Mouse (Mus musculus) gastrocnemius, adult 8-10 months (tissue): ENCODE measurements around the gene Ppp4r1. TPM values are rescaled to one million over a fixed set of nuclear protein-coding genes. Genes with fewer than 3 reads are reported as not detected.
A peak's percentile ranks its signal among the peaks of the same experiment; 100 is the strongest.

ENCODE experiments used
- DNase-seq, 2 experiments: peaks; one replicate each; pipeline ENCODE4 v3.0.0; 2022; ENCODE audit warnings: low spot score in 2 of 2
- total RNA-seq, 4 experiments: library from RNA; stranded (reverse); gene quantifications; 2 replicates each; pipeline ENCODE4 v1.2.4; 2022

The Ppp4r1 gene
- total RNA-seq, 4 experiments from 2014 or later, result 19.7 to 25.4 (median 22.0) TPM

GRCm38 (mm10) chr17:65802026-65802425 lies 19.7 kb downstream of the Ppp4r1 start:
- no peak for DNase-seq

DNA sequence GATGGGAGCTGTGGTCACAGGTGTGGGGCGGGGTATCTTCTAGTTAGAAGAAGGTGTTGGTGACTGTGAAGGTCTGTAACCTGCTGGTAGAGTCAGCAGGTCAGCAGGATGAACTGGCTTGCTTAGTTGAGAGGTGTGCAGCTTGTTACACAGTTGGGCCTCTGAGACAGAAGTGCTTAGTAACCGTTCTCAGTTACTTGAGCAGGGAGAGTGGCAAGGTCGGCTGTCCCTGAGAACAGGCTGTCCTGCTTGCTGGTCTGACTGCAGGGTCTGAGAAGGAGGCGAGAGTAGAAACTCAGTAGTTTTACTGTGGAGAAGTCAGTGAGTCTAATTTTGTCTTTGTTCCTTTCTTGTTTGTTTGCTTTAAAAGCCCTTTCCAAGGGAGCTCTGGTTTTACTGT lies 23.6 kb downstream of the Ppp4r1 start:
- peak; percentile 13 to 16 for DNase-seq

DNA sequence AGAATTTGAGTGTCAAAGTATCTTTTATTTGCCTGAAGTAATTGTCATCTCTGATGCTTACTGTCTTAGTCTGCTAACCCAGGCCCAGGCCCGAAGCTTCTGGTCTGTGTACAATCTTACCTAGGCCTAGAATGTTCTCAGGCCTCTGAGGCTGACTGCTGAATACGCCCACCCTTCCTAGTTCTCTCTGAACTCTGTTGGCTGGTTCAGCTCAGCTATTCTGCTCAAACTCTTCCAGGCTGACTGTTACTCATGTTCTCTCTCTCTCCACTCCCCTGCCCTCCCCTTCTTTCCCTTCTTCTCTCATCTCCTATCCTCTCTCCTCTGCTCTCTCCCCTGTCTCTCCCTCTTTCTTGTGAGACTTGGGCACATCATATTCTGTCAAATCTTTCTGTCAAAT lies 24.0 kb downstream of the Ppp4r1 start:
- DNase-seq, result no peak

GRCm38 (mm10) chr17:65811032-65811431 lies 28.7 kb downstream of the Ppp4r1 start:
- no peak for DNase-seq

DNA sequence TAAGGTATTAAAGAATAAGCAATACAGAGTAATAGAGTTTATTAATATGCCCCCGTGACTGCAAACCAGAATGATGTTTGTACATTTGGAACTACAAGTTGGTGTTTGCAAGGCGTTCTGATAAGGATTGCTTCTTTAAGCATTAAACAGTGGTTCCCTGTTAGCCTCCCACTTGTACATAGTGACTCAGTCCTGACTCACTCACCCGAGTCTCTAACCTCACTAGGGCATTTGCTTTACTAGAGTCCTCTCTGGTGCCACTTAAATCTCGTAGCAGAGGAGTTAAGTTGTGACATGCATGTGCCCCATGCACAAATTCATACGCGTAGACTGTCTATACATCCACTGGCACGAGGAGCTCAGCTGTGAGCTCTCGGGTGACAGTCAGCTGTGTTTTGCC lies 31.4 kb downstream of the Ppp4r1 start:
- no peak for DNase-seq

DNA sequence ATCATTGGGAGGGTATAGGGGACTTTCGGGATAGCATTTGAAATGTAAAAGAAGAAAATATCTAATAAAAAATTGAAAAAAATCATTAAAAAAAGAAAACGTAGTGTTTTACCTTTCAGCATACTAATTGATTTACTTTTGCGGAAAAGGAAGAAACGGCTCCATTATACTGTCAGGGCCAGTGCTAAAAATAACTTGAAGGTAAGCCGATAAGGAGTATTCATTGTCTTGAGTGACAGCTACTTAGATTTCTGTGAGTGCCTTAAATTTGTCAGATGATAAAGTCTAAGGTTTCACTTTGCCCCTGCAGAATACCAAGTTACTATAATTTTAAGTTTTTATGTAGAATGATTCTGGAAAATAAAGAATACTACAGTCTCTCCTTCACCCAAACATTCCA lies 37.8 kb downstream of the Ppp4r1 start:
- DNase-seq, result no peak

GRCm38 (mm10) chr17:65822423-65822822 lies 40.0 kb downstream of the Ppp4r1 start:
- no peak for DNase-seq

DNA sequence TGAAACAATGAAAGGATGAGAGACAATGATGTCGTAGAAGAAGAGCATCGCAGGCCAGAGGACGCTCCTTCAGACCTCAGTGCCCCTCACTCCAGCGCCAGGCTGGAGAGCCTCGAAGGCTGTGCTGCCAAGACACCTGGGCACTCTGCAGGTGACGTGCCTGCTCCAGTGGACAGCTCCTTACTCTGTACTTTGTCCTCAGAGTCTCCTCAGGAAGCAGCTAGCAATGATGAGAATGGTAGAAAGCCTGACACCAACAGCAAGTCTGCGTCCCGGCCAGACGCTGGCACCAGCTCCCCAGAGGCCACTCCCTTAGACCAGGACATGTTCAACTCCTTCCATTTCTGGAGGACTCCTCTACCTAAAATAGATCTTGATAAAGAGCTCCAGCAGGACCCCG lies 41.9 kb downstream of the Ppp4r1 start:
- no peak for DNase-seq

DNA sequence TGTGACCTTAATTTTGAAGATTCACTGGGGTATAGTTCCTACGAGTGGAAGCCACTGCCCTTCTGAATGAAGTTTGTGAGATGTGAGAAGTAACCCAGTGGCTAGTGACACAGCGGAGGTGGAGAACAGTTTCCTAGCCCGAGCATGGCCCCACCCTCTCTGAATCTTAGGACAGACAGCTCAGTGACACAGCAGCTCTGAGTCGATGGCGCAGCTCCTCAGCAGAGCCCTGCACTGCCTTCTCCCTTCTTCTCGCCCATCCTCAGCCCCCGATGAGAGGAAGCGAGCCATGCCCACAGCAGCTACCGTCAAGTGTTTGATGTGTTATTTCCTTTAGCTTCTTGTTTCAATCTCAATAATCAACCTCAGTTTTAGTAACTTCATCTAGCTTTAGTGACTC lies 43.9 kb downstream of the Ppp4r1 start:
- no peak for DNase-seq

GRCm38 (mm10) chr17:65827119-65827840 lies 44.9 kb downstream of the Ppp4r1 start:
- DNase-seq, result no peak

- DNase-seq, result no peak
These were observed 45.5 kb downstream of the Ppp4r1 start for GRCm38 (mm10) chr17:65827904-65828303.

GRCm38 (mm10) chr17:65828951-65829350 lies 46.6 kb downstream of the Ppp4r1 start:
- DNase-seq, result no peak

DNA sequence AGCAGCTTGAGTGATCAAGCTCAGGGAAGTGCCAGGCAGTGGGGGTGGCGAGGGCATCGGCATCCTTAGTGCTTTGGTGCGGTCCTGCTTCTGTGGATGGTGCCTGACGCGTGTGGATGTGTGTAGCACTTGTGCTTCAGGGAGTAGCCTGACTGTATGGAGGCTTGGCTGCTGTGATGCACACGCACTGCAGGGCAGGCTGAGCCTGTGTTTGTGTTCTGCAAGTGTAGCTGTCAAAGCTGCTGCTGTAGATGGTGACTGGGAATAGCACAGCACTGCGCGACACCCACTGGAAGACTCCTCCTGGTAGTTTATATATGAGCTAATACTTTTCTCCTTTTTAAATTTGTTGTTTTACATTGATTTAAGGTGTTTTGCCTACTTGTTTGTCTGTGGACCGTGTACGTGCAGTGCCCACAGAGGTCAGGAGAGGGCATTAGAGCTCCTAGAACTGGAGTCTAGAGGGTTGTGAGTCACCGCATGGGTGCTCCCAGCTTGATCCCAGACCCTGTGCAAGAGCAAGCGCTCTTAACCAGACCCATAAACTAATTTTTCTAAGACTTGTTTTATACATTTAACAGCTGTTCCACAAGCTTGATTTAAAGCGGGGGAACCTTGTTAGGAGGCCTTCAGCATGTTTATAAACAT lies 48.0 kb downstream of the Ppp4r1 start:
- no peak for DNase-seq

DNA sequence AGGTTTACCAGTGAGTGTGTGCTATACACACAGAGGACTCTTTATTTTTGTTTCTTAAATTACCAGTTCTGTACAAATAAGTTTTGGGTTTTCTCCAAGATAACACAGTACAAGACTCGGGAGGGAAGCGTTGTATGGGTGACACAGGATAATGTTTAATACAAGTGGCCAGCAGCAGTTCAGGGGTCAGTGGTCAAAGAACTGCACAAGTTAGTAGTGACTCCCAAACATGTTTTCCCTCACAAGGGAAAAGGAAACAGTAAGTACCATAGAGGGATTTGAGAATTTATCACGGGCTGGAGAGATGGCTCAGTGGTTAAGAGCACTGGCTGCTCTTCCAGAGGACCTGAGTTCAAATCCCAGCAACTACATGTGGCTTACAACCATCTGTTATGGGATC lies 51.5 kb downstream of the Ppp4r1 start:
- no peak for DNase-seq

GRCm38 (mm10) chr17:65836746-65837145 lies 54.4 kb downstream of the Ppp4r1 start:
- no peak for DNase-seq

DNA sequence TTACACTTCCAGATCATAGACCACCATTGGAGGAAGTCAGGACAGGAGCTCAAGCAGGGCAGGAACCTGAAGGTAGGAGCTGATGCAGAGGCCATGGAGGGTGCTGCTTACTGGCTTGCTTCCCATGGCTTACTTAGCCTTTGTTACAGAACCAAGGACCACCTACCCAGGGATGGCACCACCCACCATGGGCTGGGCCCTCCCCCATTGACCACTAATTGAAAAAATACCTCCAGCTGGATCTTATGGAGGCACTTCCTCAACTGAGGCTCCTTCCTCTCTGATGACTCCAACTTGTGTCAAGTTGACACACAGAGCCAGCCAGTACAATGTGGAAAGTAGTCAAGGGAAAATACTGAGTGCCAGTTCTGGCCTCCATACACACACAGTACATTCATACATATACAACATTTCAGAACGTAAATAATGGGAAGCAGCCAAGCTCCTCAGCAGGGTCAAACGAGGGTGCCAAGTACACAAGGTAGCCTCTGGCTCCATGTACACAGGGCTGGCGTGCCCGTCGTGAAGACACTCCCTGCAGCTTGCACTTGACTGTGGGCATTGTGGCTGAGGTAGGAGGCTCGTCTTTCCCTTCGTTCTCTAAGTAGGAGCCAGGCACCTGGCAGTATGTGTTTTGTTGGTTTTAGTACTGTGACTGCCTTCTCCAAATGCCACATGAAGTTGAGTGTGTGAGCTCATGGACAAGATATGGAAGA lies 57.3 kb downstream of the Ppp4r1 start:
- DNase-seq, result no peak

DNA sequence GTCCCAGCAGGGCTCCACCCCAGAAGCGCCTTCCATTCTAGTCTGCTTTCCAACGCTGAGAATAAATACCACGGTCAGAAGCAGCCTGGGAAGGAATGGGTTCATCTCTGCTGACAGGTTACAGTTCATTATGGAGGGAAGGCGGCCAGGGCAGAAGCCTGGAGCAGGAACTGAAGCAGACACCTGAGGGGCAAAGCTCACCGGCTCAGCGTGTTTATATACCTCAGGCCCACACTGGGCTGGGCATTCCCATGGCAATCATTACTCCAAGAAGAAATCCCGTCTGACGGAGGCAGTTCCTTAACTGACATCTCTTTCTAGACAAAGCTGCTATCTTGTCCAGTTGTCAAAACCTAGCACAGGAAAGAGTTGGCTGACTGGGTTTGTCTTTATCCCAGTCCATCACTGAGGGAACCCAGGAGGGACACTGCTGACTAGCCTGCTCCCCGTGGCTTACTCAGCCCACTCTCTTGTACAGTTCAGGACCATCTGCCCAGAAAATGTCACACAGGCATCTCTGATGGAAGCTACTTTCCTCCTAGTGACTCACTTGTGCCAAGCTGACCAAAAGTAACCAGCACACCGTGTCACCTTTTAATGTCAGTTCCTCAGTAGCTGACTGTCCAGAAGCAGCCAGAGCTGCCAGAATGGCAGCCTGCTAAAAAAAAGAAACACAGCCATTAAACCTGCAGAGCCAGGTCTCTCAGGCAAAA lies 60.5 kb downstream of the Ppp4r1 start:
- DNase-seq, result no peak

- DNase-seq, result no peak
These were observed 63.0 kb downstream of the Ppp4r1 start for GRCm38 (mm10) chr17:65845423-65845822.

GRCm38 (mm10) chr17:65847694-65848449 lies 65.5 kb downstream of the Ppp4r1 start:
- no peak for DNase-seq

DNA sequence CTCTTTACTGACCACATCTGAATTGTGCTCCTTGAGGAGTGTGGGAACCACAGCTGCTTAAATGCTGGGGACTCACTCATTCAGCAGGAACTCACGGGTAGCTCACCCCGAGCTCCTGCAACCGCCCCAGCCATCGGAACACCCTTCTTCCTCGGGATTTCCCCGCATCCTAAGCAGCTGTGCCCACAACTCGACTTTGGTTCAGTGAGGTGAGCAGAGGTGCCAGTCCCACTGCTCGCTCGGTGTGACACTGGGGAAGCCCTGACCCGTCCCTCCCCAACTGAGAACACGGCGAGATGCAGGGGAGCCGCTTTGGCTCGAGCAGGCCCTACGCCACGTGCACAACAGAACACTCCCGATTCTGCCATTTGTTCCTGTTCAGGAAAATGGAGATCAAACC lies 68.1 kb downstream of the Ppp4r1 start:
- no peak for DNase-seq

GRCm38 (mm10) chr17:65851749-65852148 lies 69.4 kb downstream of the Ppp4r1 start:
- no peak for DNase-seq
